Mouse (Mus musculus) cerebellum, postnatal 25 days (tissue): ENCODE measurements around the gene Mgat5b.

ENCODE experiments used
- DNase-seq, 2 experiments: peaks; one replicate each; pipeline ENCODE4 v3.0.0; 2021; ENCODE audit warnings: mixed read lengths in 2 of 2

Mgat5b gene

DNA sequence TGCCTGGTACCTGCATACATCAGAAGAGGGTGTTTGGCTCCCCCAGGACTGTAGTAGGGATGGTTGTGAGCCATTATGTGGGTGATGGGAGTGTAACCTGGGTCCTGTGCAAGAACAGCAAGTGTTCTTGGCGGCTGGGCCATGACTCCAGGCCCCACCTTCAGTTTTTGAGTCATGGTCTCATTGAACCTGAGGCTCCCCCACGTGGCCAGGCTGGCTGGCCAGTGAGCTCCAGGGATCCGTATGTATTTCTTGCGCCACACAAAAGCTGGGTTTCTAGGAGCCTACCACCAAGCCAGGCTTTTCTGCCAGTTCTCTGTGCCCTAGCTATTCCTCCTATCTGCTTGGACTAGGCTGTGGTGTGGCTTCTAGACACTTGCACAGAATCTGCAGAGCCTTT is 63.9 kb downstream of the Mgat5b start:
- DNase-seq, result no peak

DNA sequence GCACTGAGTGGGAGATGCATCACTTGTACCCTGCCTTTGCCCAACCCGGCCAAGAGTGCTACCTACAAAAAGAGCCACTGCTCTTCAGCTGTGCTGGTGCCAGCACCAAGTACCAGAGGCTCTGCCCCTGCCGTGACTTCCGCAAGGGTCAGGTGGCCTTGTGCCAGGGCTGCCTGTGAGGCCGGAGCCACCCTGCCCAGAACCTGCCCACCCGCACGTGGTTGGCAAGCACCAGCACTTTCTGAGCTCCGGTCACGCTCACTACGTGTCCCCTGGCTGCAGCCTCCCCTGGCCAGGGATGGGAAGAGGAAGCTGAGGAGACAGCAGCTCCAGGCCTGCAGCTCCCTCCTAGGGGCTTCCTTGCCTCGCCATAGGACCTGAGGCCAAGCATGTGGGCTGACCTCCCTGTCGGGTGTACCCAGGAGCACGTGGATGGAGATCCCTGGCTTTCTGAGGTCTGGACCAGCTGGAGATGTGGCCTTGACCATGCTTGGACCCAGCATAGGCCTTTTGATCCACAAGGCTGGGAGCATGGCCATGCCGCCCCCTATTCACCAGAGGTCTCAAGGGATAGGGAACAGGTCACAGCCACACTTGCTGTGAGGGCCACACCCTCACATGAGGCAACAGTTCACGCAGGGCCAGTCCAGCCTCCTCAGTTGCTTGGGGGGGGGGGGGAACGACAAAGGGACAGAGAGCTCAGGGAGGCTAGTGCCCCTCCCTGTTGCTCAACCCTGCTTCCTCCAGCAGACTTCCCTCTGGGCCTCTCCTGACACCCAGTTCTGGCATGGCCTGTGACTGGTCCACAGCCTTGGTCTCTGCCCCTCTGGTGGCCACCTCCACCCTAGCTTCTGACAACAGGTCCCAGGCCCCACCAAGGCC is 67.1 kb downstream of the Mgat5b start:
- DNase-seq, result peak; percentile 25 to 67

DNA sequence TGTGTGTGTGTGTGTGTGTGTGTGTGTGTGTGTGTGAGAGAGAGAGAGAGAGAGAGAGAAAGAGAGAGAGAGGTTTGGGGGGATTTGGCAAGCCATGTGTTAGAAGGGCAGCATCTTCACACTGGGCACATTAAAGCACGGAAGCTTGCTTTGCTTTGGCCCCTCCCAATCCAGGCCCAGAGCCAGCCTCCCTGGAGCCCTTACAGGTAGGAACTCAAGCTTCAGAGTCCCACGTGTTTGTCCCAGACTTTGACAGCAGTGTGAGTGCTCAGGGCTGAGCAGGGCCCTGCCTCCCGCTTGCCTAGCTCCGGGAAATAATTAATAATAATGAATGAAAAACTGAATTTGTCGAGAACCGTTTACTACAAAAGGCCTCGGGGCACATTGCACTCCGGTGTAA is 69.5 kb downstream of the Mgat5b start:
- DNase-seq, result peak; percentile 28 to 54

DNA sequence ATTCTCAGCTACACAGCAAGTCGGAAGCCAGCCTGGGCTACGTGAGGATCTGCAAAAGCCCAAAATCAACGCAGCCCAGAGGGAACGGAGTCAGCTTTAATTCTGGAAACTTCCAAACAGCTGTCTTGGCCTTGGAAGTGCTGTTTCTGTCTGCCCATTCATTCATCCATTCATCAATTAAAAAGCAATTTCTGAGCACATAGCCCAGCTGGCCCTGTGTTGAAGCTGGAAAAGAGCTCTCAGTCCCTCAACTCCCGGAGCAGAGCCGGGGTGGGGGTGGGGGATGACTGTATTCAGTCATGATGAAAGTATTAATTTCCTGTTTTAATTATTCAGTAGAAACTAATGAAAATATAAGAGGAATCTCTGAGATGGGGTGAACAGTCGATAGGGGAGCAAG is 71.6 kb downstream of the Mgat5b start:
- DNase-seq, result no peak

DNA sequence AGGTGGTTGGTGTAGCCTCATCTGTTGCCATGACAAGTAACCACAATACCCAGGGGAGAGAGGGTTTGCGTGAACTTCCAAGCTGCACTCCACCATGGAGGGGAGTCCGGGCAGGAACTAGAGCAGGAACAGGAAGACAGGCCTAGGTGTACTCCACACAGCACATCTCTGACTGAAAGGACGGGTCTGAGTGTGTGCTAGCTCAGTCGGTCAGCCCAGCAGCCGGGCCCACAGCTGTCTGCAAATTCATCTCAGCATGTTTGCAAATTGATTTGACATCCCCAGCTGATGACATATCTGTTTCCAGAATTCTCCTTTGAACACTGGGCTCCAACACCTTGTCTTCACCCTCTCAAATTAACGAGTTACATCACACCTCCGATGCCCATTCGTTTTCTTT is 72.7 kb downstream of the Mgat5b start:
- no peak for DNase-seq

DNA sequence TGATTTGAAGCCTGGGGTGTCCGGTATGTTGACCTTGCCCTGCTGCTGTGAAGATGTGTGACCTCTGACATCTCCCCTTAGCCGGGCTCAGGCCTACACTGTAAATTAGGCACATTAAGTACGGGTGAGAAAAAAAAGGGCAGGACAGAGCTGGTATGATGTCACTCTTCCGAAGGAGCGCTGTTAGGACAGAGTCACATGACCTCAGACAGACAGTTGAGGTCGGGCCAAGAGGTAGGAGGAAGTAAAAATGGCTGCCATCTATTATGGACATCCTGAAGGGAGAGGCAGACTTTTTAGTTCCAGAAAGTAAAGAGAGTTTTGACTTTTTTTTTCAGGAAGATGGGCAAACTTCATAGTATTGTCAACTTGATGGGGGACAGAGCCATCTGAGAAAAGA is 73.3 kb downstream of the Mgat5b start:
- no peak for DNase-seq

DNA sequence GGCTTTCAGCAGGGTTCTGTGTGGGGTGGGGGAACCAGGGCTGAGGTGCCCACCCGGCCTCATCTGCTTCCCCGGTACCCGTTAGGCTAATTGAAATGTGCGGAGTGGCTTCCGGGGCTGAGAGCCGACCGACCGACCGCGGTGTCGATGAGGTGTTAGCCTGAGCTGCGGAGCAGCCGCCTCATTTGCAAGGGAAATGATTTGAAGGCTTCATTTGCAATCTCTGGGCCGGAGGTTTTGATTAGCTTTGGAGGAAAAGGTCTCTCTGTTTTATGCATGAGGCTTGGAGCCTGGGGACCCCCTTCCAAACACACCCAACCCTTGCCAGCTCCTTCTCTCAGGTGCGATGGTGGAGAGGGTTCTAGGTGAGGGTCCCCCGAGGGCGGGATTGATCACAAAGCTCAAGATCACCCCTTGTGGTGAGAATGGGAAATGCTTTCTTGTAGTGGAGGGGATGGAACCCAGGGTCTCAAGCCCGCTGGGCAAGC is 75.5 kb downstream of the Mgat5b start:
- DNase-seq, result peak; percentile 57 to 63

DNA sequence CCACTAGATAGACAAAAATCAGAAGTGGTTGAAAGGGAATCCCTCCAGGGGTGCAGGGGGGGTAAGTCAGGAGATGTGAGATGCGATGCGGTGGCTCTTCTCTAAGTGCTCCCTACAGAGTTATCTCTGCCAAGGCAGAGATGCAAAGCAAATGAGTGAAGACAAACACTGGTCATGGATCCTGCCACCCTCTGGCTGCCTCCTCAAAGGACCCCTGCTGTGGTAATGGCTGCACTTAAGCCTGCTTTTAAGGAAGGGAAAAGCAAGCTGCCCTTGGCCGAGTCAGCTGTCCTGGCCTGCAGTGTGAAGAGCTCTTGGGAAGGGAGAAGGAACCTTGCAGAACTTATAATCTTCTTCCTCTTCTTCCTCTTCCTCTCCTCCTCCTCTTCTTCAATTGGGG is 78.3 kb downstream of the Mgat5b start:
- DNase-seq, result no peak

DNA sequence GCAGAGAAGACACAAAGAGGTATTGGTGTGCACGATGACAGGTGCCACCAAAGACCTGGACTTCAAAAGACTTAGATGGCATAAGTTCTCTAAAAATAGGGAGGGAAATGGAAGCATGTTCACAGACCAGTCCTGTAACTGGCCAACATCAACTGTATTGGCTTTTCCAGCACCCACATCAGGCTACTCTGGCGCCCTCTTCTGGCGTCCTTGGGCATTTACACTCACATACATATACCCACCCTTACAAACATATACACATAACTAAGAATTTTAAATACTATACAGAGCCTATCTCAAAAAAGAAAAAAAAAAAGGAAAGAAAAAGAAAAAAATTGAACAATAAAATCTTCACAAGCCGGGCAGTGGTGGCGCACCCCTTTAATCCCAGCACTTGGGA is 80.3 kb downstream of the Mgat5b start:
- no peak for DNase-seq

DNA sequence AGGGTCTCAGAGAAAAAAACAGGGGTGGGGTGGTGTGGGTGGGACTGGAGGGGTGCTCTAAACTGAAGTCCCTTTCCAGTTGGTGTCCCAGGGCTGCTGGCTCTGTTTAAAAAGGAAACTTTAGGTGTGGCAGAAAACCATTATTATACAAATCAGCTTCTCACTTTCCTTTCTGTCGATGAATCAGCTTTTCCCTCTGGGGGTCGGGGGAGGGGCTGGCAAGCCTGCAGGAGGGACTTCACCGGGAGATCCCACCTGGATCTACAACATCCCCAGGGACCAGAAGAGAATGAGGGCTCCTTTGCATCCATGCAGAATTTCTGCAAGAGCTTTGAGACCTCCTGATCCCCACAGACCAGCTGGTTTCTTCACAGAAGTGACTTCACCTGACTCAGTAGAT is 81.6 kb downstream of the Mgat5b start:
- no peak for DNase-seq

DNA sequence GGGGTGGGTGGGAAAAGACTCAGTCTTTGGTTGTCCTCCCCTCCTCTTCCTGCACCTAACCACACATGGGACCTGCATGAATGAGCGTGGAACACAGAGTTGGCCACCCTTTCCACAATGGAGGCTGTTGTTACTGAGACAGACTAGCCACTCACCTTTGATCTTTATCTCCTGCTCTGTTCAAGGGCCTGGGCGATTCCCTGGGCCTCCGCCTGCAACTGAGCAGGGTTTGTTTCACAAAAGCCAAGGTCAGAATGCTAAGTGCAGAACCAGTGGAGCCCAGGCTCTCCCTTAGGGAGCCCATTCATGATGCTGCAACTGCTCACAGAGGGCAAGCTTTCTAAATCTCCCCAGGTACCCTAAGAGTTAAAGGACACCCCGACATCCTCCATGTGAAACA is 83.1 kb downstream of the Mgat5b start:
- no peak for DNase-seq

DNA sequence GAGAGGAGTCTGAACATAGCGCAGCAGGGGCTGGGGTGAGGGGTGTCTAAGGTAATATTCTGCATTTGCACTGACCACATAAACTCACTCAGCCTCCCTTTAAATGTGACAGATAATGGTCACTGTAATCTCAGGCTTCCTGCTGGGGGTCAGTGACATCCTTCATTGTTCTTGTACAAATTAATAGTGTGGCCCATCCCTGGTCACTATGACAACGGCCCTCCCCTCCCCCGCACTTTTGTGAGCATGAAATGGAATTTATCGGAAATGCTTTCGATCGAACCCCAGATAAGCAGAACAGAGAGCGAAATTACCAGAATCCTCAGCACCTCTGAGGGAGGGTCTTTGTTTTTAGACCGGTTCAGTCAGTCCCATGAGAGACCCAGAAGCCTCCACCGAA is 84.8 kb downstream of the Mgat5b start:
- no peak for DNase-seq

DNA sequence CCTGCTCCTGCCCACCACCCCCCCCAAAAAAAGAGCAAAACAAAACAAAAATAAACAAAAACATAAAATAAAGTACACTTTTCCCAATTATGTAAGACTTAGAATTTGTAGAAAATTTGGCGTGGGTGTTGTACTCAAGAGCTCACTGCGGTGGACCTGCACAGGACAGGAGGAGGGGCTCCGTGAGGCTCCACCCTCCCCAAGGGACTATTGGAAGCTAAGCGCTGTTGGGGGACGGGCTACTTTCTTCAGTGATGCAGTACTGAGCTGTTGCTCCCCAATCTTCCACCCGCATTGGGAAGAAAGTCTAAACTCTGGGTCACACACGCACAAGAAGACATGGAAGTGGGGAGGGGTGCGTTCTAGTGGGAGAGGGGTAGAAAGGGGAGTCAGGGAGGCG is 85.6 kb downstream of the Mgat5b start:
- DNase-seq, result no peak

DNA sequence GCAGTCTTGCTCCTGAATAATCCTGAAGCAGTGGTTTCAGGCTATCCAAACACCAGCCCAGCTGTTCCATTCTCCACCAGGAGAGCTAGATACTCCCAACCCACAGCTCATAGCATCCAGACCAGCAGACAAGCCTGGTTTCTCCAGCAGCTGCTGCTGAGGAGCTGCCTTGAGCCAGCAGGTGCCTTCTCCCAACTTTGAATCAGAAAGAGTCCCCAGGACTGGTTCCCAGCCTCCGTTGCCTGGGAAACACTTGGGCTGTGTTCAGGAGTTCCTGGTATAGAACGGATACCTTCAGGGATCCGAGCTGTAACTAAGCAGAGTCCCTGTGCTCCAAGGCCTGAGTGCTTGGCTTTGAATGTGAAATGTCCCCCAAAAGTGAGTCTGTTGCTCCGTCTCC is 98.8 kb downstream of the Mgat5b start:
- no peak for DNase-seq

DNA sequence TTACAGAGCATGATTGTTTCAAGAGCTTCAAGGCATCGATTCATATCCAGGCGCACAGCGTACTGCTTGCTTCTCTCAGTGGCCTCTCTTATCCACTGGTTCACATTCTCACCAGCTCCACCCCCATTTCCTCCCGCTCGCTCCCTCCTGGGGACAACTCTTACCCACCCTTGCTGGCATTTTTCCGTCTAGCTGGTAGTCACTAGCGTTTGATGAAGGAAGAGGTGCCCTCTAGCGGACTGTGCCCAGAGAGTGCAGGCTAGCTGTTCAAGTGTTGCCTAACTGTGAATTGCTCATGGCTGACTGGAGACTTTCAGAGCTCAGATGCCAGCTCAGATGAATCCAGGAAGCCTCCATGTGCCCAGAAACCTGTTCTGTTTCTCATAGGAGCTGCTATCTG is 99.7 kb downstream of the Mgat5b start:
- peak; percentile 79 to 85 for DNase-seq

DNA sequence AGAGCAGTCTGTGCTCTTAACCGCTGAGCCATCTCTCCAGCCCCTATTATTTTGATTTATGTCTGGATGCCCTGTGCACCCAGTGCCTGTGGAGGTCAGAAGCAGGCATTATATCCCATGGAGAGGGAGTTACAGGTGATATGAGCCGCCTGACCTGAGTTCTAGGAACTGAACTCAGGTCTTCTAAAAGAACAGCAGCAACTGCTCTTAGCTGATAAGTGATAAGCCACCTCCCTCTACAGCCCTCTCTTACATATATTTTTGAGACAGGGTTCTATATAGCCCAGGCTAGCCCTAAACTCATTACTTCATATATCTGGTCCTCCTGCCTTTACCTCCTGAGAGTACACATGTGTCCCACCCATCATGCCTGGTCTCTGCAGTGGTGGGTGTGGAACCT is 102.4 kb downstream of the Mgat5b start:
- no peak for DNase-seq

DNA sequence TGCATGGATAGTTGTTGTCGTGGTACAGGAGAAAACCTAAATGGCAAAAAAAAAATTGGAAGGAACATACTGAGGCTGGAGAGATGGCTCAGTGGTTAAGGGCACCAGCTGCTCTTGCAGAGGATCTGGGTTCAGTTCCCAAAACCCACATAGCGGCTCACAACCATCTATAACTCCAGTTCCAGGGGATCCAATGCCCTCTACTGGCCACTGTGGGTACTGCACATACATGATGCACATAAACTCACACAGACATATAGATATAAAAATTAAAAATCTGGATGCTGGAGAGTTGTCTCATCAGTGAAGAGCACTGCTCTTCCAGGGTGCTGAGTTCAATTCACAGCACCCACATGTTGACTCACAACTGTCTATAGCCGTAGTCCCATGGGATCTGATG is 104.9 kb downstream of the Mgat5b start:
- no peak for DNase-seq

DNA sequence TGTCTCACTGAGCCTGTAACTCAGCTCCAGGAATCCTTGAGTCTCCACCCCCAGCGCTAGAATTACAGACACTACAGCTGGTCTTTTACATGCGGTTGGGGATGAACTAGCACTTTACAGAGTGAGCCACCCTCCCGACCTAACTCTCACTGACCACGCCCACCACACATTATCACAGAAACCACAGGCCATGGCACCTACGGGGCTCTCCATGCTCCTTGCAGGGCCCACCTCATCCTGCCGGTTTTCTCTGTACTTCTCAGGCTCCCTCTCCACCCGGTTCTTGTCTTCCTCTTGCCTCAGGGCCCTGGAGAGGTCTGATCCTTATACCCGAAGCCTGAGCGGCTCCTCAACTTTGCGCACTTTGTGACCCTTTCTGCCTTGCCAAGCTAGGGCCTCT is 109.0 kb downstream of the Mgat5b start:
- DNase-seq, result no peak

DNA sequence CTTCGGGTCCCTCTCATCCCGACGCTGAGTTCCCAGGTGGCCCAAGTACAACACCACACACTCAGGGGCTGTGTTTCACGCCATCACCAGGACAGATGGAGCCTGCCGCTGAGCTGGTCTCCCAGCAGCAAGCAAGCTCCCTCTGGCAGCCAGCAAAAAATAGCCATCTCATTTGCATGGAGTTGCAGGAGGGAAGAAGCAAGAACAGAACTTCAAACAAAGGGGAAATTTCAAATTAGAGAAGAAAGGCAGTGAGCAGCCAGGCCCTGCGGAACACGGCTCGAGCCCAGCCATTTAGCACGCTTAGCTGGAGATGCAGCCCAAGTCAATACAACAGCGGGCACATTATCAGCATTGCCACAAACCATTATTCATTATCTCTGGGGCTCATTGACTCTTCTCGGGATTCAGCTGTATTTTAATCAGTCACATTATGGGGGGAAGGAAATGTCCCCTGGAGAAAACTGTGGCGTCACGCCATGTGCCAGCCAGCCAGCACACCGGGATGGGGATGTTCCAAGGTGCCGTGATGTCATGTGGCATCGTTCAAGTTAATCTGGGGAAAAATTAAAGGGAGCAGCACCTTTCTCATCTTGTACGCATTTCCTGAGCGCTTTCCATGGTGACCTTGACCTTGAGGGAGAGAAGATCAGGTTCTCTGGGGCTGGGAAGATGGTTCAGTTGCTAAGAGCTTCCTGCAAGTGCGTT is 110.4 kb downstream of the Mgat5b start:
- DNase-seq, result peak; percentile 27 to 29

DNA sequence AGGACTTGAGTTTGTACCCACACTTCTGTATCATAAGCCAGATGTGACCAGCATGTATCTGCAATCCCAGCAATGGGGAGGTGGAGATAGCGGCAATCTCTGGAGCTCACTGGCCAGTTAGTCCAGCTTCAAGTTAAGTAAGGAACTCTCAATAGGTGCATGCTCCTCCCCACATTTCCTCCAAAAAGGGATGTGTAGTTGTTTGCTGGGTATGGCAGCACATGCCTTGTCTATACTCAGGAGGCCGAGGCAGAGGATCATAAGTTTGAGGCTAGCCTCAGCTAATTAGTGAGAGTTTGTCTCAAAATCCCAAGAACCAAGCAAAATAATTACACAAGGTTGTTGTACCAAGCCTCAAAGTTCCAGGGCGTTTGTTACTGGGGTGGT is 110.9 kb downstream of the Mgat5b start:
- DNase-seq, result no peak

DNA sequence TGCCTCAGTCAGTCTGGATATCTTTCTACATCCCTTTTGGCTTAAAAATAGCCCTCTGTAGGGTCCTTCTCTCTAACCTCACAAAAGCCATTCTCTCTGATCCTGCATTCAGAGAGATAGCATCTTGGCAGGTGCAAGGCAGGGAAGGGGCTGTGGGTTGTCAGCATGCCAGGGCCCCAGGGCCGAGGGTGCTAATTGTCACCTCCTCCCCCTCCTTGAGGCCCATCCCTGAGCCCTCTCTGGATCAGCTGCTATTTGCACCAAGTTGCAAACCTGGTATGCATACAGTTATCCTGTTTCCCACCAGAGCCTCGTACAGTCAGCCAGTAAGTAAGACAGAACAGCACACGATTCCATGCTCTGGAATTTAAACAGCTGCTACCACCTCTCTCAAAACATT is 111.4 kb downstream of the Mgat5b start:
- DNase-seq, result no peak

DNA sequence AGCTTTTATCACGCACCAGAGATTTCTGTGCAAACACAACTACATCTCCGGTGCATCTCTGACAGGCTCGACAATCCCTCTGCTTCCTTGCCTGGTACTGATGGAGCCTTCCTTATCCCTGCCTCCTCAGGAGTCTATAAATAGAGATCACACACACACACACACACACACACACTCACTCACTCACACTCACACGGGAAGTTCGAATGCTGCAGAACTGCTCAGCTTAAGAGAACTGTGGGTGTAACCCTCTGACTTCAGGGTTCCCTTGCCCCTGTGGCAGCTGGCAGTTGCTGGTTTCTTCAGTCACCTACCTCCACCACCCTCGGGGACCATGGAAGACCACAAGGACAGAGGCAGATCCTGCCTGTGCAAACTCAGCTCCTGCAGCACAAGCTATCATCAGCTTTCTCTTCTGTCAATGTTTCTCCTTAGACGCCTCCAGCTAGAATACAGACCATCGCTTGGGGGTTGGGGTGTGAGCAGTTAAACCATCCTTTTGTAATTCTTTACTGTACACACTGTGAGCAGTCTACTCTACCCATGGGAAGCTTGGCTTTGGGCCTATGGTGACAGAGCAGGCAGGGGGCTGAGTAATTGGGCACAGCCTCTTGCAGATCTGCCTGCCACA is 111.9 kb downstream of the Mgat5b start:
- no peak for DNase-seq

DNA sequence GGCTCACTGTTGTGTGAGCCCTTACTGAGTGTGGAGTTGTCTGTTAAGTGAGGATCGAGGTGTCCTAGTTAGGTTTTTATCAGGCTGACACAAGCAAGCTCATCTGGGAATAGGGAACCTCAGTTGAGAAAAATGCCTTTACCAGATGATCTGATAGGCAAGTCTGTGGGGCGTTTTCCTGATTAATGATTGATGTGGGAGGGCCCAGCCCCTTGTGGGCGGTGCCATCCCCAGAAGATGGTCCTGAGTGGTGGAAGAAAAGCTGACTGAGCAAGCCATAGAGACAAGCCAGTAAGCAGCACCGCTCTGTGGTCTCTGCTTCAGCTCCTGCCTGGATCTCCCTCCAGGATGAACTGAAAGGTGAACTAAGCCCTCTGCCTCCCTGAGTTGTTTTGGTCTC is 112.6 kb downstream of the Mgat5b start:
- DNase-seq, result no peak
